Mouse (Mus musculus) G1E (cell line): ENCODE measurements around the gene Itga3.

Experiments
- CTCF ChIP-seq: IDR thresholded peaks from 2 replicates; pipeline ENCODE4 v1.5.1; 2012; ENCODE audit warnings: low read depth, low read length, inconsistent platforms, mixed read lengths
- GATA2 ChIP-seq: IDR thresholded peaks from 2 replicates; pipeline ENCODE4 v1.6.1; 2012; ENCODE audit warnings: low read depth, low read length, inconsistent platforms, borderline replicate concordance

- TF ChIP-seq GATA2 (no peak), CTCF (no peak)
Observed at GRCm38 (mm10) chr11:95004136-95004936, 72.3 kb downstream of the Itga3 start.
